Mouse (Mus musculus) ES-Bruce4 (cell line): ENCODE results near the gene Mcm7. TPM values are rescaled to one million over a fixed set of nuclear protein-coding genes. Genes with fewer than 3 reads are reported as not detected.

ENCODE experiments used
- H3K27ac ChIP-seq: 2 replicates; pipeline ENCODE4 v1.5.1; 2012; ENCODE audit warnings: low read length, inconsistent platforms; ENCODE audit not compliant: insufficient read depth
- H3K27me3 ChIP-seq: 2 replicates; pipeline ENCODE4 v1.6.1; 2012; ENCODE audit warnings: mild to moderate bottlenecking, low read length, inconsistent platforms; ENCODE audit not compliant: control insufficient read depth, poor library complexity, insufficient read depth, severe bottlenecking
- H3K36me3 ChIP-seq: 2 replicates; pipeline ENCODE4 v1.6.1; 2012; ENCODE audit warnings: inconsistent platforms, mild to moderate bottlenecking, low read length, moderate library complexity; ENCODE audit not compliant: control insufficient read depth, poor library complexity, insufficient read depth, severe bottlenecking
- H3K4me1 ChIP-seq: one replicate; pipeline ENCODE4 v1.8.1; 2011; ENCODE audit warnings: low read length; ENCODE audit not compliant: control insufficient read depth, insufficient read depth
- H3K4me3 ChIP-seq: 2 replicates; pipeline ENCODE4 v1.5.1; 2011; ENCODE audit warnings: low read depth, mild to moderate bottlenecking, low read length
- H3K9ac ChIP-seq: 2 replicates; pipeline ENCODE4 v1.6.1; 2012; ENCODE audit warnings: low read depth, mild to moderate bottlenecking, inconsistent platforms; ENCODE audit not compliant: poor library complexity, severe bottlenecking
- H3K9me3 ChIP-seq: replicated peaks from 2 replicates; pipeline ENCODE4 v1.6.1; 2012; ENCODE audit warnings: mild to moderate bottlenecking, low read length, inconsistent platforms; ENCODE audit not compliant: control insufficient read depth, poor library complexity, insufficient read depth, severe bottlenecking
- CTCF ChIP-seq: IDR thresholded peaks from one replicate; pipeline ENCODE4 v1.8.1; 2011; ENCODE audit warnings: low read depth, low read length
- EP300 ChIP-seq: IDR thresholded peaks from 2 replicates; pipeline ENCODE4 v1.6.1; 2011; ENCODE audit warnings: low read depth, low read length; ENCODE audit not compliant: insufficient read depth
- POLR2A ChIP-seq: IDR thresholded peaks from one replicate; pipeline ENCODE4 v1.8.1; 2011; ENCODE audit warnings: low read length; ENCODE audit not compliant: insufficient read depth
- polyA plus RNA-seq: library from polyadenylated mRNA; stranded (reverse); fragments of >200 nt; gene quantifications from 2 replicates; pipeline ENCODE4 v1.2.4, GENCODE M21; 2011; ENCODE audit warnings: low read depth; ENCODE audit not compliant: missing spikeins, insufficient read depth, insufficient read length

Gene Mcm7
- polyA plus RNA-seq, 1 experiment = 298 TPM

GRCm38 (mm10) chr5:138137257-138137656 is 35.0 kb downstream of the Mcm7 start:
- Histone ChIP-seq H3K9me3 (no peaks in the 10 kb centered on the region), H3K9ac (no peak overlapping the region), H3K36me3 (peaks cover 14% of the 10 kb centered on the region), H3K4me3 (no peak overlapping the region), H3K27ac (no peak overlapping the region), H3K4me1 (no peaks in the 10 kb centered on the region), H3K27me3 (no peaks in the 10 kb centered on the region; the same call in 1 of the 2 replicates)
- TF ChIP-seq CTCF (no peak), POLR2A (no peak), EP300 (no peak)

- TF ChIP-seq POLR2A (no peak), EP300 (no peak), CTCF (no peak)
- H3K36me3 ChIP-seq = peaks cover 39% of the 10 kb centered on the region
- H3K9me3 ChIP-seq = no peaks in the 10 kb centered on the region
- no peaks in the 10 kb centered on the region for H3K4me1 ChIP-seq
- H3K9ac ChIP-seq = no peak overlapping the region
- H3K27ac ChIP-seq = no peak overlapping the region
- H3K27me3 ChIP-seq = no peaks in the 10 kb centered on the region
- H3K4me3 ChIP-seq = no peak overlapping the region
Observed at GRCm38 (mm10) chr5:138132425-138133064, 39.7 kb downstream of the Mcm7 start.

- H3K9ac ChIP-seq = peak overlapping the region; percentile 66
Observed at GRCm38 (mm10) chr5:138118041-138118440, 54.2 kb downstream of the Mcm7 start.

GRCm38 (mm10) chr5:138117199-138118015 is 54.8 kb downstream of the Mcm7 start:
- Histone ChIP-seq H3K4me1 (no peaks in the 10 kb centered on the region), H3K9ac (peak overlapping the region; percentile 66), H3K9me3 (peaks cover 4% of the 10 kb centered on the region; the same call in 1 of the 2 replicates), H3K27ac (peak overlapping the region; percentile 82), H3K36me3 (peaks cover 9% of the 10 kb centered on the region), H3K27me3 (no peaks in the 10 kb centered on the region), H3K4me3 (peak overlapping the region; percentile 77)
- TF ChIP-seq EP300 (no peak), POLR2A (no peak), CTCF (no peak)

More at GRCm38 (mm10) chr5:138118041-138118440, 54.2 kb downstream of the Mcm7 start:
- peak overlapping the region; percentile 82 for H3K27ac ChIP-seq
- no peaks in the 10 kb centered on the region for H3K27me3 ChIP-seq
- peaks cover 9% of the 10 kb centered on the region for H3K36me3 ChIP-seq
- H3K4me1 ChIP-seq = no peaks in the 10 kb centered on the region
- H3K4me3 ChIP-seq = no peak overlapping the region
- TF ChIP-seq EP300 (no peak), CTCF (no peak), POLR2A (no peak)
- H3K9me3 ChIP-seq = peaks cover 4% of the 10 kb centered on the region; the same call in 1 of the 2 replicates

- TF ChIP-seq EP300 = peak; percentile 31; the same call in 1 of the 2 replicates
- TF ChIP-seq POLR2A = peak; percentile 94
- no peak for TF ChIP-seq CTCF
- Histone ChIP-seq H3K27me3 (no peaks in the 10 kb centered on the region), H3K27ac (peak within 1 kb of the TSS; percentile 82), H3K9me3 (peaks cover 4% of the 10 kb centered on the region; the same call in 1 of the 2 replicates), H3K36me3 (peaks cover 9% of the 10 kb centered on the region), H3K4me3 (peak within 1 kb of the TSS; percentile 77), H3K4me1 (no peaks in the 10 kb centered on the region), H3K9ac (peak within 1 kb of the TSS; percentile 66)
Observed at GRCm38 (mm10) chr5:138116255-138117198, 55.7 kb downstream of the Mcm7 start, which contains the start of gene Zscan21. Gene Zscan21, plus strand, starts transcription at chr5:138116903.

Other genes with a start within 250 kb of the Mcm7 start
- not detected in 2 replicates for gene Gjc3, start 209.3 kb downstream of the Mcm7 start, polyA plus RNA-seq
- not detected in 2 replicates for gene Azgp1, start 190.9 kb downstream of the Mcm7 start, polyA plus RNA-seq
- not detected in 2 replicates for gene Smok3a, start 151.2 kb downstream of the Mcm7 start, polyA plus RNA-seq
- not detected in 2 replicates for gene Smok3b, start 151.0 kb downstream of the Mcm7 start, polyA plus RNA-seq
- gene Smok3c, start 119.2 kb downstream of the Mcm7 start, polyA plus RNA-seq = not detected in 2 replicates
- 15.1 and 15.3 TPM in 2 replicates for gene Zkscan1, start 87.3 kb downstream of the Mcm7 start, polyA plus RNA-seq
- gene Zscan21, start 55.5 kb downstream of the Mcm7 start, polyA plus RNA-seq = 27.3 and 29.2 TPM in 2 replicates
- 10.0 and 12.4 TPM in 2 replicates for gene Zfp113, start 16.7 kb downstream of the Mcm7 start, polyA plus RNA-seq
- gene Cops6, start 11.4 kb downstream of the Mcm7 start, polyA plus RNA-seq = 121 and 122 TPM in 2 replicates
- 11.4 and 14.7 TPM in 2 replicates for gene Ap4m1, start 420 bp downstream of the Mcm7 start, polyA plus RNA-seq
- gene Taf6, start 15.0 kb upstream of the Mcm7 start, polyA plus RNA-seq = 51.6 and 55.4 TPM in 2 replicates
- 22.7 and 24.3 TPM in 2 replicates for gene Cnpy4, start 15.1 kb upstream of the Mcm7 start, polyA plus RNA-seq
- 0.68 and 1.4 TPM in 2 replicates for gene Mblac1, start 21.9 kb upstream of the Mcm7 start, polyA plus RNA-seq
- not detected in 2 replicates for gene Nxpe5, start 53.5 kb upstream of the Mcm7 start, polyA plus RNA-seq
- 21.1 and 24.3 TPM in 2 replicates for gene Lamtor4, start 83.1 kb upstream of the Mcm7 start, polyA plus RNA-seq
- 14.7 and 16.6 TPM in 2 replicates for gene BC037034, start 91.6 kb upstream of the Mcm7 start, polyA plus RNA-seq
- gene Gal3st4, start 100.4 kb upstream of the Mcm7 start, polyA plus RNA-seq = 0.30 and 0.84 TPM in 2 replicates
- gene Gm43720, start 107.5 kb upstream of the Mcm7 start, polyA plus RNA-seq = not detected in 2 replicates
- 14.6 and 15.4 TPM in 2 replicates for gene Gpc2, start 107.6 kb upstream of the Mcm7 start, polyA plus RNA-seq
- 16.5 and 24.6 TPM in 2 replicates for gene Stag3, start 107.8 kb upstream of the Mcm7 start, polyA plus RNA-seq
- not detected in 2 replicates for gene Pvrig, start 169.5 kb upstream of the Mcm7 start, polyA plus RNA-seq